Mouse (Mus musculus) intestine, postnatal 0 days (tissue): ENCODE measurements around the gene Sept5. TPM values are rescaled to one million over a fixed set of nuclear protein-coding genes. Genes with fewer than 3 reads are reported as not detected.

Experiments used
- ATAC-seq: fragments of 200-750 bp; cut with Nextera tagmentation; 2 replicates; pipeline ENCODE4 v1.8.0; 2017; ENCODE audit warnings: mild to moderate bottlenecking, moderate TSS enrichment, moderate library complexity
- H3K27ac ChIP-seq: fragments of 300-500 bp; sonication (generic); 2 replicates; pipeline ENCODE4 v1.5.1; 2014; ENCODE audit warnings: mild to moderate bottlenecking, low read depth, low read length, moderate library complexity
- H3K27me3 ChIP-seq: fragments of 300-500 bp; sonication (generic); replicated peaks from 2 replicates; pipeline ENCODE4 v1.6.1; 2014; ENCODE audit warnings: low read length, mixed read lengths; ENCODE audit not compliant: control insufficient read depth, insufficient read depth
- H3K36me3 ChIP-seq: fragments of 300-500 bp; sonication (generic); 2 replicates; pipeline ENCODE4 v1.6.1; 2014; ENCODE audit warnings: mild to moderate bottlenecking, moderate library complexity; ENCODE audit not compliant: control insufficient read depth, insufficient read depth
- H3K4me1 ChIP-seq: fragments of 300-500 bp; sonication (generic); replicated peaks from 2 replicates; pipeline ENCODE4 v1.6.1; 2014; ENCODE audit warnings: antibody characterized with exemption, low read length, mixed read lengths; ENCODE audit not compliant: control insufficient read depth, insufficient read depth
- H3K4me2 ChIP-seq: fragments of 300-500 bp; sonication (generic); replicated peaks from 2 replicates; pipeline ENCODE4 v1.6.1; 2014; ENCODE audit warnings: low read depth, mild to moderate bottlenecking, moderate library complexity
- H3K4me3 ChIP-seq: fragments of 300-500 bp; sonication (generic); 2 replicates; pipeline ENCODE4 v1.5.1; 2014; ENCODE audit warnings: low read depth, low read length
- H3K9ac ChIP-seq: fragments of 300-500 bp; sonication (generic); 2 replicates; pipeline ENCODE4 v1.6.1; 2014; ENCODE audit warnings: mild to moderate bottlenecking, low read depth, low read length
- H3K9me3 ChIP-seq: fragments of 300-500 bp; sonication (generic); 2 replicates; pipeline ENCODE4 v1.6.1; 2016; ENCODE audit warnings: mixed run types; ENCODE audit not compliant: control insufficient read depth
- CTCF ChIP-seq: sonication (generic); IDR thresholded peaks from 2 replicates; pipeline ENCODE4 v1.5.1; 2016; ENCODE audit warnings: low read depth, mild to moderate bottlenecking, control low read depth, antibody characterized with exemption, moderate library complexity
- WGBS: fragments of 180-500 bp; shearing (Covaris S2); extraction: QIAGEN DNeasy Blood & Tissue Kit; methylation state at CpG from one replicate; pipeline ENCODE4 v1.1.7; 2014; 5-methylcytosine and 5-hydroxymethylcytosine counted together
- polyA plus RNA-seq: library from polyadenylated mRNA; unstranded; fragments of >200 nt; fragmentation: Nextera tagmentation; extraction: Ambion mirVana; gene quantifications from 2 replicates; pipeline ENCODE4 v1.2.1, GENCODE M21; 2015

The Sept5 gene
- polyA plus RNA-seq, 1 experiment from 2014 or later = 24.7 TPM

- TF ChIP-seq CTCF = no peak
- Histone ChIP-seq H3K27me3 (no peaks in the 10 kb centered on the region), H3K9ac (no peak overlapping the region), H3K4me3 (no peak overlapping the region), H3K4me1 (peaks cover 2% of the 10 kb centered on the region; the same call in 1 of the 2 replicates), H3K4me2 (no peak overlapping the region), H3K36me3 (no peaks in the 10 kb centered on the region), H3K27ac (no peak overlapping the region), H3K9me3 (no peaks in the 10 kb centered on the region)
- no peak for ATAC-seq
- 12% methylated on average over 1 of the region's 1 CpGs for WGBS
These were observed 3.6 kb upstream of the Sept5 start for GRCm38 (mm10) chr16:18633333-18633732.

DNA sequence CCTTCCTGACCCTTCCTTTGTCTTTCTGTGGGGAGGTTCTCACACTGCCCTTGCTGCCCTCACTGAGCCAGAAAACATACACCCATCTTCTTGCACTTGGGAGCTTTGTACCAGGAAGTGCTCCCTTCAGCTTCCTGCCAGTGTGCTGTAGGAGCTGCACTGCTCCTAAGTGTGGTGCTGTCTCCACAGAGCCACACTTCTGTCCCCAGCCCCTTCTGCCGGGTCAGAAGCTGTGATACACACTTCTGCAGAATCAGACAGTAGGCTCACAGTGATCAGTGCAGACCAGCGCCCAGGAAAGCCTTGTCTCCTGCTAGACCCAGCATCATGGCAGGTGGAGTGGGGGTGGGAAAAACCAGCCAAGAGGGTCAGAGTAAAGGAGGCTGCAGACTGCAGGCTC is 3.1 kb upstream of the Sept5 start:
- WGBS = 70% methylated on average over 2 of the region's 2 CpGs
- Histone ChIP-seq H3K9ac (no peak overlapping the region), H3K36me3 (no peaks in the 10 kb centered on the region), H3K4me1 (peaks cover 8% of the 10 kb centered on the region), H3K27me3 (no peaks in the 10 kb centered on the region), H3K4me3 (no peak overlapping the region), H3K27ac (no peak overlapping the region), H3K4me2 (no peak overlapping the region), H3K9me3 (no peaks in the 10 kb centered on the region)
- no peak for TF ChIP-seq CTCF
- ATAC-seq = no peak

DNA sequence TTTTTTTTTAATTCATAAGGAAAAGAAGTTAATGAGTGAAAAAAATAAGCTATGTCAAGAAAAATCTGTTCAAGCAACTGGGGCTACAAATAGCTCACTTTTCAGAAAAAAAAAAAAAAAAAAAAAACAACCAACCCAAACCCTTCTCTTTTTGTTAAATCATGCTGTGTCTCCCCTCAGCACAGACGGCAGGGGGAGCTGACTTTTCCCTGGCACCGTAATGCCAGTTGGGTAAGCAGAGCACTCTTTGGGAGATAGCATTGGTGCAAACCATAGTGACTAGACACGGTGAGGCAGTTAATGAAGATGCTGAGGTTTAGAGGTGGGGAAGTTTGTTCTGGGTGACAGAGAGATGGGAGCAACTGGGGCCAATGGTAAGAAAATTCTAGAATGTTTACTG is 2.3 kb upstream of the Sept5 start:
- Histone ChIP-seq H3K9me3 (no peaks in the 10 kb centered on the region), H3K27ac (no peak overlapping the region), H3K27me3 (no peaks in the 10 kb centered on the region), H3K9ac (no peak overlapping the region), H3K4me3 (no peak overlapping the region), H3K4me2 (no peak overlapping the region), H3K4me1 (peaks cover 13% of the 10 kb centered on the region), H3K36me3 (no peaks in the 10 kb centered on the region)
- peak; percentile 51 for TF ChIP-seq CTCF
- no peak for ATAC-seq
- WGBS = 46% methylated on average over 3 of the region's 3 CpGs

GRCm38 (mm10) chr16:18631141-18631540 is 1.4 kb upstream of the Sept5 start:
- no peak overlapping the region for H3K4me3 ChIP-seq
- no peaks in the 10 kb centered on the region for H3K36me3 ChIP-seq
- H3K27me3 ChIP-seq = no peaks in the 10 kb centered on the region
- H3K4me1 ChIP-seq = peaks cover 17% of the 10 kb centered on the region
- TF ChIP-seq CTCF = no peak
- no peak overlapping the region for H3K9ac ChIP-seq
- no peak overlapping the region for H3K4me2 ChIP-seq
- no peaks in the 10 kb centered on the region for H3K9me3 ChIP-seq
- no peak overlapping the region for H3K27ac ChIP-seq
- 62% methylated on average over 7 of the region's 7 CpGs for WGBS
- ATAC-seq = no peak

DNA sequence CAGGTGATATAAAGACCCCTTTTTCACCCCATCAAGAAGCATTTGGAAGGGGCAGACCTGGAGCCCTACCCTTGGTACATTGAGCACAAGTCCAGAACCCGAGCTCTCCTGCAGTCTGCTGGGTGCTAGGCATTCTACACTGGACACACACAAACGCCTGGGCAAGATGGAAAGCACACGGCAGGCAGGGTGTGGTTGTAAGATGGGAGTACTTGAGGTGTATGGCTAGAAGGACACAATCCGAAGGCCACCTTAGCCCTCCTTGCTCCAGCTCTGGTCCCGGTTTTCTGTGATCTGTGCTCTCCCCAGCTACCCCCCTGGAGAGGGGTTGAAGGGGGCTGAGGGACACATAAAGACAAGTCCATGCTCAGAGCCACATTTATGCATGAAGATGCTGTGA is 537 bp upstream of the Sept5 start:
- Histone ChIP-seq H3K4me2 (peak overlapping the region; percentile 93), H3K36me3 (no peaks in the 10 kb centered on the region; the same call in 1 of the 2 replicates), H3K9me3 (no peaks in the 10 kb centered on the region), H3K9ac (peak overlapping the region; percentile 67; the same call in 1 of the 2 replicates), H3K4me1 (peaks cover 17% of the 10 kb centered on the region), H3K27ac (no peak overlapping the region), H3K27me3 (no peaks in the 10 kb centered on the region), H3K4me3 (peak overlapping the region; percentile 79)
- ATAC-seq = no peak
- TF ChIP-seq CTCF = no peak
- 49% methylated on average over 5 of the region's 5 CpGs for WGBS

DNA sequence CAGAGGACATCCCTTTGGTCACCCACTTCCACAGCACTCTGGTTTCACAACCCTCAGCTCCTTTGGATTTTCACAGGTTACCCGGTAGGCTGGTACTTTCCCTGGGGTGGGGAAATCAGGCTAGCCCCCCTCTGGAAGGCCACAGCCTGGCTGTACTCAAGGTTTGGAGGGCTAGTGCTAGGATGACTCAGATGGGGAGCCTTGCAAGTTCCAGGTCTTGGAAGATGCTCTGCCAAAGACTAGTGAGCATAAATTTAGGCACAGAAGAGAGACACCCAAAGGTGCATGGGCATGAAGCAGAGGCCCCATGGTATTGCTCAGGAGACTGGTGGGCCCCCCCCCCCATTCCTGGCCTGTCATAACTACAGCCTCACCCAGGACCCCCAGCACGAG is 810 bp downstream of the Sept5 start:
- Histone ChIP-seq H3K9ac (peak overlapping the region; percentile 67; the same call in 1 of the 2 replicates), H3K4me3 (peak overlapping the region; percentile 79), H3K27ac (0 out of 2 replicates have a peak overlapping the region, but pooled peaks have one; percentile 50), H3K4me1 (peaks cover 17% of the 10 kb centered on the region), H3K9me3 (no peaks in the 10 kb centered on the region), H3K36me3 (peaks cover 13% of the 10 kb centered on the region; the same call in 1 of the 2 replicates), H3K4me2 (peak overlapping the region; percentile 93), H3K27me3 (peaks cover 5% of the 10 kb centered on the region; the same call in 1 of the 2 replicates)
- no peak for ATAC-seq
- no peak for TF ChIP-seq CTCF
- WGBS = 42% methylated on average over 2 of the region's 2 CpGs
